Comparison of ENCODE assay signal across 25 mouse cellular contexts in the genomic region with DNA sequence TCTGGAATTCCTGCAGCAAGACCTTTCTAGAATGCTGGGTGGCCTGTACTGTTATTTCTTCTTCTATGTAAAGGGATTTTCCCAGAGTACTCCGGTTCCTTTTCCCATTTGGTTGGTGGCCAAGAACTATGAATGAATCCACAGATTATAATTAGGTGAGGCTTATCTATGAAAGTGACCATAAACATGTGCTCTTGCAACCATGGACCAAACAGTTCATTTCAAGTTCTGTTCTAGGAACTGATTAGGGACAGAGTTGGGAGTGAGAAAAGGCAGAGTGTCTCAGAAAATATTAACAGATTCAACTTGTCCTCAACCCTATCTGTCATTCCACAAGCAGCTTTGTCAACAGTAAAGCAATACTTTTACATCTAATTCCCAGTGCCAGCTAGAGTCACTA. TPM values are rescaled to one million over a fixed set of nuclear protein-coding genes. Genes with fewer than 3 reads are reported as not detected.
DNase-seq lines count a peak whose midpoint lies in the region; ATAC-seq and TF ChIP-seq lines count a peak whose summit lies in the region.
"Had no signal": no experiment of that assay in that cellular context is flagged by ENCODE, and none has a peak within 500 bp of the region (broad histone marks: within the 10 kb centered on the region; RNA-seq: fewer than 3 reads in every experiment).

No protein-coding gene starts in this region.

- H3K79me2 ChIP-seq in liver, adult 2 months (ENCODE audit: control insufficient read depth, insufficient read depth, low read length) = no peaks in the 10 kb centered on the region

- H3K9ac ChIP-seq in heart, embryonic 15.5 days = no peak overlapping the region
- H3K9ac ChIP-seq in liver, adult 2 months (ENCODE audit: low read depth, low read length) = no peak overlapping the region
- H3K9ac ChIP-seq in liver, embryonic 12.5 days = no peak overlapping the region
- no peak overlapping the region for H3K9ac ChIP-seq in lung, embryonic 15.5 days
- H3K9ac ChIP-seq: forebrain, embryonic 13.5 days; heart, embryonic 12.5 days; hindbrain, embryonic 13.5 days had no signal

- TF ChIP-seq POLR2A in liver, adult 2 months (IDR thresholded peaks at IDR 0.05; ENCODE audit: extremely low read depth, insufficient read depth, low read length) = no peak

- TF ChIP-seq CTCF in liver, adult 2 months (IDR thresholded peaks at IDR 0.05; ENCODE audit: low read depth, low read length) = no peak

- H3K27me3 ChIP-seq in heart, embryonic 15.5 days = no peaks in the 10 kb centered on the region
- H3K27me3 ChIP-seq in liver, adult 2 months (ENCODE audit: control insufficient read depth, insufficient read depth, low read length) = no peaks in the 10 kb centered on the region
- no peaks in the 10 kb centered on the region for H3K27me3 ChIP-seq in liver, embryonic 12.5 days (replicated peaks)
- no peaks in the 10 kb centered on the region for H3K27me3 ChIP-seq in lung, embryonic 15.5 days
- H3K27me3 ChIP-seq: CH12.LX; forebrain, embryonic 13.5 days; heart, embryonic 12.5 days; hindbrain, embryonic 13.5 days had no signal

- no peaks in the 10 kb centered on the region for H3K36me3 ChIP-seq in heart, embryonic 15.5 days
- H3K36me3 ChIP-seq in liver, adult 2 months (ENCODE audit: control insufficient read depth, insufficient read depth, low read length) = no peaks in the 10 kb centered on the region
- H3K36me3 ChIP-seq in liver, embryonic 12.5 days = no peaks in the 10 kb centered on the region
- no peaks in the 10 kb centered on the region for H3K36me3 ChIP-seq in lung, embryonic 15.5 days
- H3K36me3 ChIP-seq: forebrain, embryonic 10.5 days; G1E; heart, embryonic 12.5 days; hindbrain, embryonic 10.5 days; hindbrain, embryonic 13.5 days had no signal

- H3K4me2 ChIP-seq in heart, embryonic 15.5 days = no peak overlapping the region
- H3K4me2 ChIP-seq in liver, embryonic 12.5 days = no peak overlapping the region
- H3K4me2 ChIP-seq in lung, embryonic 15.5 days = no peak overlapping the region
- H3K4me2 ChIP-seq: forebrain, embryonic 13.5 days; heart, embryonic 12.5 days; hindbrain, embryonic 13.5 days had no signal

- no peak for DNase-seq in heart, postnatal 14 days
- peak; percentile 64 for DNase-seq in liver, adult 2 months (ENCODE audit: extremely low read depth, low read depth, low spot score)
- no peak for DNase-seq in lung, postnatal 36 days
- DNase-seq: adrenal gland, postnatal 10 days; adrenal gland, postnatal 36 days; B cell, adult 2 months; cerebellum, adult 18-20 months; cerebellum, adult 9-10 months; cerebellum, postnatal 14 days; gastrocnemius, postnatal 10 days; gastrocnemius, postnatal 36 days; heart, adult 2 months had no signal

- intact Hi-C loops in heart, postnatal 14 days (cut with DNase I) = no loop called here

- no peak for ATAC-seq in heart, embryonic 15.5 days (replicated peaks; ENCODE audit: insufficient number of reproducible peaks, insufficient read depth, low FRiP score, low read depth)
- ATAC-seq in liver, embryonic 12.5 days = no peak
- peak; percentile 69; the same call in 1 of the 2 replicates for ATAC-seq in lung, embryonic 15.5 days (ENCODE audit: borderline replicate concordance, extremely low read depth, low FRiP score, low TSS enrichment)
- ATAC-seq: forebrain, embryonic 13.5 days; forebrain, embryonic 16.5 days; hindbrain, embryonic 16.5 days; Patski had no signal

- peaks cover 6% of the 10 kb centered on the region for H3K4me1 ChIP-seq in heart, embryonic 15.5 days (replicated peaks)
- H3K4me1 ChIP-seq in liver, adult 2 months (ENCODE audit: control insufficient read depth, insufficient read depth, low read length) = peaks cover 15% of the 10 kb centered on the region
- no peaks in the 10 kb centered on the region for H3K4me1 ChIP-seq in liver, embryonic 12.5 days
- peaks cover 24% of the 10 kb centered on the region for H3K4me1 ChIP-seq in lung, embryonic 15.5 days
- H3K4me1 ChIP-seq: forebrain, embryonic 10.5 days; forebrain, embryonic 13.5 days; hindbrain, embryonic 10.5 days; hindbrain, embryonic 13.5 days had no signal

- 25% methylated on average over 1 of the region's 1 CpGs for WGBS in heart, embryonic 15.5 days
- WGBS in liver, adult 2 months = 20% methylated on average over 1 of the region's 1 CpGs
- 79% methylated on average over 1 of the region's 1 CpGs for WGBS in liver, embryonic 12.5 days (ENCODE audit: insufficient replicate concordance)
- WGBS in lung, embryonic 15.5 days = 18% methylated on average over 1 of the region's 1 CpGs

- no peaks in the 10 kb centered on the region for H3K9me3 ChIP-seq in heart, embryonic 15.5 days (replicated peaks)
- no peaks in the 10 kb centered on the region for H3K9me3 ChIP-seq in liver, embryonic 12.5 days (replicated peaks)
- H3K9me3 ChIP-seq in lung, embryonic 15.5 days = no peaks in the 10 kb centered on the region
- H3K9me3 ChIP-seq: forebrain, embryonic 10.5 days; forebrain, embryonic 13.5 days; G1E; heart, embryonic 12.5 days; hindbrain, embryonic 10.5 days; hindbrain, embryonic 13.5 days had no signal

- peak overlapping the region; percentile 9; the same call in 1 of the 2 replicates for H3K27ac ChIP-seq in heart, embryonic 15.5 days
- H3K27ac ChIP-seq in liver, adult 2 months (replicated peaks; ENCODE audit: insufficient read depth, low read depth, low read length) = no peak overlapping the region
- H3K27ac ChIP-seq in liver, embryonic 12.5 days = no peak overlapping the region
- H3K27ac ChIP-seq in lung, embryonic 15.5 days = no peak overlapping the region
- H3K27ac ChIP-seq: forebrain, embryonic 10.5 days; forebrain, embryonic 13.5 days; heart, adult 2 months; hindbrain, embryonic 10.5 days; hindbrain, embryonic 13.5 days had no signal

- H3K4me3 ChIP-seq in heart, embryonic 15.5 days = no peak overlapping the region
- H3K4me3 ChIP-seq in liver, adult 2 months (ENCODE audit: insufficient read depth, low read depth, low read length) = no peak overlapping the region
- H3K4me3 ChIP-seq in liver, embryonic 12.5 days = no peak overlapping the region
- no peak overlapping the region for H3K4me3 ChIP-seq in lung, embryonic 15.5 days
- H3K4me3 ChIP-seq: forebrain, embryonic 10.5 days; forebrain, embryonic 13.5 days; heart, adult 2 months; heart, embryonic 12.5 days; hindbrain, embryonic 10.5 days; hindbrain, embryonic 13.5 days had no signal

RNA-seq across cellular contexts. Expression of a gene that starts 35.1 kb away (rescaled TPM):
- polyA plus RNA-seq in heart, embryonic 15.5 days (2015; fragmentation: Nextera tagmentation; extraction: Ambion mirVana) = 149 and 175 TPM in 2 replicates
- 100 to 1,000 TPM; 168 to 175 TPM for total RNA-seq in heart, postnatal 14 days (2021)
- 275 and 425 TPM in 2 replicates for total RNA-seq in liver, adult 2 months (2014; rRNA removed)
- polyA plus RNA-seq in liver, adult 2 months (2012; rRNA removed) = 26.4 and 26.8 TPM in 2 replicates
- 31.8 and 37.9 TPM in 2 replicates for polyA plus RNA-seq in liver, embryonic 12.5 days (2016; fragmentation: Nextera tagmentation; extraction: Ambion mirVana)
- polyA plus RNA-seq in lung, embryonic 15.5 days (2015; fragmentation: Nextera tagmentation; extraction: Ambion mirVana) = 89.5 and 95.1 TPM in 2 replicates
